Mouse (Mus musculus): ENCODE data around the gene Dcbld2. TPM values are rescaled to one million over a fixed set of nuclear protein-coding genes. Genes with fewer than 3 reads are reported as not detected.

Dcbld2 gene
- total and polyA plus RNA-seq, 3 experiments, result 2.2 to 3.7 (median 3.3) TPM

DNA sequence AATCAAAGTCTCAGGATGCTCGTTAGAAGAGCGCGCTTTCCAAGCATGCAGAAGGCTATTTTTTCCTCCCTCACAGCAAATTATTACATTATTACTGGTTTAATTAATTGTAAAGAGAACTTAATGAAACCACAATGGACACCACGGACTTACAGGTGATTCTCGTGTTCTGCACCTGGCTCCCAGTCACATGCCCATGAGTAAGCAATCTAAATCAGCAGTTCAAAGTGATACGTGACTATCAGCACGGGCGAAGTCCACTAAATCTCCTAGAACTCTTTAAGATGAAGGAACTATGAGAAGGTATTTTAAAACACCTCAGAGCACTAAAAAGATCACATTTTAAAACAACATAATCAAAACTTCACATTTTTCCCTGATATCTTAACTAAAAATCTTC lies 61.8 kb downstream of the Dcbld2 start:
- dilution Hi-C loops (cut with MboI; ENCODE audit: extremely low pct_ligation_motif_present, extremely low pct_unique_long_range_greater_than_20kb, low sequenced_read_pairs), result no loop called here
- H3K27ac ChIP-seq (ENCODE audit: insufficient read depth, low read depth), result no peak overlapping the region
- TF ChIP-seq ZMIZ1 (IDR thresholded peaks at IDR 0.05; ENCODE audit: low read depth, low read length) (no peak), ZKSCAN1 (IDR thresholded peaks at IDR 0.05; ENCODE audit: borderline replicate concordance, low read depth, low read length) (no peak), SMC3 (IDR thresholded peaks at IDR 0.05; ENCODE audit: low read depth, low read length) (no peak), TBP (conservative IDR thresholded peaks at IDR 0.05; ENCODE audit: low read depth, low read length) (no peak), NELFE (IDR thresholded peaks at IDR 0.05; ENCODE audit: low read depth, low read length) (no peak), MXI1 (IDR thresholded peaks at IDR 0.05; ENCODE audit: low read depth, low read length) (no peak), MAZ (IDR thresholded peaks at IDR 0.05; ENCODE audit: low read depth, low read length) (no peak), RAD21 (IDR thresholded peaks at IDR 0.05; ENCODE audit: low read depth, low read length) (no peak), MYC (IDR thresholded peaks at IDR 0.05; ENCODE audit: low read depth, low read length) (no peak), KAT2A (IDR thresholded peaks at IDR 0.05; ENCODE audit: insufficient replicate concordance, low read length) (no peak), JUND (conservative IDR thresholded peaks at IDR 0.05; ENCODE audit: low read depth, low read length) (no peak), CHD2 (IDR thresholded peaks at IDR 0.05; ENCODE audit: low read length) (no peak), ZC3H11A (IDR thresholded peaks at IDR 0.05; ENCODE audit: low read depth, low read length) (no peak), CTCF (conservative IDR thresholded peaks at IDR 0.05 in 1 of 2, IDR thresholded peaks at IDR 0.05 in 1 of 2; ENCODE audit: low read depth in 2 of 2, low read length in 2 of 2) (no peak)
- no peak overlapping the region for H3K9ac ChIP-seq (ENCODE audit: insufficient read depth, low read depth)
- H3K9me3 ChIP-seq (replicated peaks; ENCODE audit: low read length), result no peaks in the 10 kb centered on the region
- in situ Hi-C loops (cut with MboI; ENCODE audit: low pct_ligation_motif_present, low pct_unique_long_range_greater_than_20kb, low sequenced_read_pairs), result no loop called here
- peaks cover 72 to 98% of the 10 kb centered on the region in 2 experiments for H3K36me3 ChIP-seq (replicated peaks in 1 of 2; ENCODE audit: control insufficient read depth in 1 of 2, insufficient read depth in 1 of 2, low read length in 1 of 2)
- no peak overlapping the region for H3K4me2 ChIP-seq (ENCODE audit: insufficient read depth, low read depth, poor library complexity, severe bottlenecking)
- DNase-seq (ENCODE audit: extremely low read depth), result no peak
- H3K27me3 ChIP-seq (replicated peaks), result no peaks in the 10 kb centered on the region
- H3K4me1 ChIP-seq (ENCODE audit: control insufficient read depth in 1 of 2, insufficient read depth in 2 of 2), result peaks cover 5 to 82% of the 10 kb centered on the region in 2 experiments
- H3K79me2 ChIP-seq (replicated peaks; ENCODE audit: control insufficient read depth, extremely low read depth, insufficient read depth, poor library complexity, severe bottlenecking), result peaks cover 9% of the 10 kb centered on the region
- H3K4me3 ChIP-seq (replicated peaks in 1 of 3; ENCODE audit: low read depth in 2 of 3, low read length in 2 of 3, poor library complexity in 1 of 3), result no peak overlapping the region

DNA sequence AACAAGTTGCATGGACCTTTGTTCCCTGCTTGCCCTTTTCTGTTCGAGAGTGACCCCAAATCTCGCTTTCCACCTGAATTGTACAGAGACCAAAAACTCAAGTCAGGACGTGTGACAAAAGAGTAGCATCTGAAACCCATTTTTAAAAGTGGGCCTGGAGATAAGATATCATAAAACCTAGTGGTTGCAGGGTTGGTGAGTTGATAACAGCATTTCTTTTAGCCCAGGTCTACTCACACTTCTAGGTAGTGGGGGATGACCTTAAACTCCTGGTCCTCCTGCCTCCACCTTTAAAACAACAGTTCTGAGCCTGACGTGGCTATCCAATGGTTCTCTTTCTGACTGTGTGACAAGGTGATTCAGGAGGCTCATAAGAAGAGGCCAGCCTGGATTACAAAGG lies 62.6 kb downstream of the Dcbld2 start:
- no peak overlapping the region for H3K9ac ChIP-seq (ENCODE audit: insufficient read depth, low read depth)
- H3K36me3 ChIP-seq (replicated peaks in 1 of 2; ENCODE audit: control insufficient read depth in 1 of 2, insufficient read depth in 1 of 2, low read length in 1 of 2), result peaks cover 74 to 98% of the 10 kb centered on the region in 2 experiments
- no peak overlapping the region for H3K4me2 ChIP-seq (ENCODE audit: insufficient read depth, low read depth, poor library complexity, severe bottlenecking)
- no peak for TF ChIP-seq ELF1 (IDR thresholded peaks at IDR 0.05; ENCODE audit: low read depth, low read length)
- TF ChIP-seq ZKSCAN1 (IDR thresholded peaks at IDR 0.05; ENCODE audit: borderline replicate concordance, low read depth, low read length), result no peak
- TF ChIP-seq CHD2 (IDR thresholded peaks at IDR 0.05; ENCODE audit: low read length), result no peak
- dilution Hi-C loops (cut with MboI; ENCODE audit: extremely low pct_ligation_motif_present, extremely low pct_unique_long_range_greater_than_20kb, low sequenced_read_pairs) (no loop called here), in situ Hi-C loops (cut with MboI; ENCODE audit: low pct_ligation_motif_present, low pct_unique_long_range_greater_than_20kb, low sequenced_read_pairs) (no loop called here)
- H3K27ac ChIP-seq (ENCODE audit: insufficient read depth, low read depth), result no peak overlapping the region
- no peak overlapping the region for H3K4me3 ChIP-seq (replicated peaks in 1 of 3; ENCODE audit: low read depth in 2 of 3, low read length in 2 of 3, poor library complexity in 1 of 3)
- H3K79me2 ChIP-seq (replicated peaks; ENCODE audit: control insufficient read depth, extremely low read depth, insufficient read depth, poor library complexity, severe bottlenecking), result peaks cover 9% of the 10 kb centered on the region
- no peaks in the 10 kb centered on the region for H3K9me3 ChIP-seq (replicated peaks; ENCODE audit: low read length)
- no peaks in the 10 kb centered on the region for H3K27me3 ChIP-seq (replicated peaks)
- DNase-seq (ENCODE audit: extremely low read depth), result no peak
- peaks cover 4 to 82% of the 10 kb centered on the region in 2 experiments for H3K4me1 ChIP-seq (ENCODE audit: control insufficient read depth in 1 of 2, insufficient read depth in 2 of 2)
